Mouse (Mus musculus): ENCODE results near the gene Ccdc136. TPM values are rescaled to one million over a fixed set of nuclear protein-coding genes. Genes with fewer than 3 reads are reported as not detected.
"Not testable (repeated sequence)": the region's sequence is repeated elsewhere in the genome, so short reads cannot be mapped to it uniquely, and the experiment has no call there.

Gene Ccdc136
- polyA plus RNA-seq (2012; ENCODE audit: insufficient read depth, insufficient read length, missing spikeins), result 0.46 TPM in 1 of 2 replicates, not detected in the other

DNA sequence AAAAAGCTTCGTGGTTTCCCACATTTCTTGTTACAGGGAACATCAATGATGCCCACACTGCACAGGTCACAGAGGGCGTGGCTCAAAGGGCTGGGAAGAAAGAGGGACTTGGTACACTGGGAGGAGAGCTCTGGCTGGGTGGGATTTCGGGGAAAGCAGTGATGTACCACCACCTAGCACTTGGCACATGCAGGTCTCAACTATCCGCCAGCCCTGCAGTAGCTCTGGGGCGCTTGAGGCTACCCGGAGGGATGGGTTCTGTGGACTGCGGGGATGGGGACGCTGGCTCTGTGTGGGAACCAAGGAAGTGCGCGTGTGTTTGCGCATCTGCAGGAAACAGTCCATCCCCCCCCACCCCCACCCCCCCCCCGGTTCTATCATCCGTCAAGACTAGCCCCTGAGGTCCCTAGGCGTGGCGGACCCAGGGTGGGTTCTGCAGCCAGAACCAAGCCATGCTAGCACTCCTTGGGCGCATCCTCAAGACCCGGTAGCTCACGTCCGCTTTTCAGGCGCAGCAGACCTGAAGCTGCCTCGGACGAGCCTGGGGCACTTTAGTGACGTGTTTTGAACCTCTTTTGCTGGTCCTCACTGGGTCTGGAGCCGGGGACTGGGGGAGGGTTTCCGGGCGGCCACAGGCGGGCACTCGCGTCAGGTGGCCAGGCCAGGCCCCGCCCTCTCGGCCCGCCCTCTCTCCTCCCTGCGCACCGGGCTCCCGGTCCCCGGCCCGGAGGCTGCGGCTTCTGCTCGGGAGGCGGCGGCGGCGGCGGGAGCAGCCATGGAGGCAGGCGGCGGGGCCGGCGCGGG is at the start of gene Ccdc136:
TSS of gene Ccdc136 (plus strand) at position 400 of the 804 bp plus-strand sequence.
- H3K4me1 ChIP-seq (ENCODE audit: control insufficient read depth, insufficient read depth, insufficient read length, low read length), result no peaks in the 10 kb centered on the region
- H3K4me3 ChIP-seq (ENCODE audit: insufficient read depth, low read depth, low read length), result peak within 1 kb of the TSS; percentile 66
- H3K27ac ChIP-seq (replicated peaks; ENCODE audit: low read depth, low read length), result no peak within 1 kb of the TSS

DNA sequence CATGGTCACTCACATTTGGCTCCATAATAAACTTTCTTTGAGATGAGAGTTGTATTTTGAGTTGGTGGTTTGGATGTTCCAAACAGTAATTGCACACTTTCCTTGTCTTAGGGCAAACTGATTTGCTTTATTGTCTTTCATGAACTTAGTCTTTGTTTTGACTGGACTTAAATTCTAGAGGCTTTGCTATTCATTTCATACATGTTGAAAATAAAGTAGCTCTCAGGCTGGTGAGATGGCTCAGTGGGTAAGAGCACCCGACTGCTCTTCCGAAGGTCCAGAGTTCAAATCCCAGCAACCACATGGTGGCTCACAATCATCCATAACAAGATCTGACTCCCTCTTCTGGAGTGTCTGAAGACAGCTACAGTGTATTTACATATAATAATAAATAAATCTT is 49.6 kb upstream of the Ccdc136 start:
- H3K4me1 ChIP-seq (ENCODE audit: control insufficient read depth, insufficient read depth, insufficient read length, low read length); H3K4me3 ChIP-seq (ENCODE audit: insufficient read depth, low read depth, low read length): not testable (repeated sequence)

GRCm38 (mm10) chr6:29347189-29347588 is 48.9 kb upstream of the Ccdc136 start:
- peak overlapping the region; percentile 59 for H3K4me3 ChIP-seq (ENCODE audit: insufficient read depth, low read depth, low read length)
- peak overlapping the region; percentile 80 for H3K27ac ChIP-seq (replicated peaks; ENCODE audit: low read depth, low read length)
- H3K4me1 ChIP-seq (ENCODE audit: control insufficient read depth, insufficient read depth, insufficient read length, low read length), result peaks cover 3% of the 10 kb centered on the region

More for the DNA sequence above, 49.6 kb upstream of the Ccdc136 start:
- not testable (repeated sequence) for H3K27ac ChIP-seq (replicated peaks; ENCODE audit: low read depth, low read length)

- H3K4me3 ChIP-seq (ENCODE audit: insufficient read depth, low read depth, low read length), result peak within 1 kb of the TSS; percentile 95
- peaks cover 7% of the 10 kb centered on the region for H3K4me1 ChIP-seq (ENCODE audit: control insufficient read depth, insufficient read depth, insufficient read length, low read length)
- H3K27ac ChIP-seq (replicated peaks; ENCODE audit: low read depth, low read length), result peak within 1 kb of the TSS; percentile 87
These were observed 48.3 kb upstream of the Ccdc136 start, which contains the start of gene Calu for GRCm38 (mm10) chr6:29347665-29348370. Gene Calu, plus strand, starts transcription at chr6:29348069.

DNA sequence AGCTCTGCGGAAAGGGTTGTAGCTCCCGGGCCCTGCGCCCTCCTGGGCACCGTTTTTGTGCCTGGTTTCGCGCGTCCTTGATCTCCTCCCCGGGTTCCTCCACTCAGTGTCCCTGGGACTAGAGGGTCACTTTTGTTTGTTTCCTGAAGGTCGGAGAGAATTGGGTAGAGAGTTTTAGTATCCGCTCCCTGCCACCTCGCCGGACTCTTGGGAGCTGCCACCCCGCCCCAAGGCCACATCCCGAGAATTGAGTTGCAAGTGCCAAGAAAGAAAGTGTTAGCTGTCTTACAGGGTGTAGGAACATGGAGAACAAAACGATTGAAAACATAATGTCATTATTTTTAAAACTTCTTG is 47.8 kb upstream of the Ccdc136 start:
- Histone ChIP-seq H3K4me1 (ENCODE audit: control insufficient read depth, insufficient read depth, insufficient read length, low read length) (peaks cover 8% of the 10 kb centered on the region), H3K27ac (replicated peaks; ENCODE audit: low read depth, low read length) (peak overlapping the region; percentile 87), H3K4me3 (ENCODE audit: insufficient read depth, low read depth, low read length) (peak overlapping the region; percentile 95)

- Histone ChIP-seq H3K4me3 (ENCODE audit: insufficient read depth, low read depth, low read length) (no peak overlapping the region), H3K27ac (replicated peaks; ENCODE audit: low read depth, low read length) (no peak overlapping the region), H3K4me1 (ENCODE audit: control insufficient read depth, insufficient read depth, insufficient read length, low read length) (peaks cover 8% of the 10 kb centered on the region)
These were observed 44.5 kb upstream of the Ccdc136 start for GRCm38 (mm10) chr6:29351613-29352012.

DNA sequence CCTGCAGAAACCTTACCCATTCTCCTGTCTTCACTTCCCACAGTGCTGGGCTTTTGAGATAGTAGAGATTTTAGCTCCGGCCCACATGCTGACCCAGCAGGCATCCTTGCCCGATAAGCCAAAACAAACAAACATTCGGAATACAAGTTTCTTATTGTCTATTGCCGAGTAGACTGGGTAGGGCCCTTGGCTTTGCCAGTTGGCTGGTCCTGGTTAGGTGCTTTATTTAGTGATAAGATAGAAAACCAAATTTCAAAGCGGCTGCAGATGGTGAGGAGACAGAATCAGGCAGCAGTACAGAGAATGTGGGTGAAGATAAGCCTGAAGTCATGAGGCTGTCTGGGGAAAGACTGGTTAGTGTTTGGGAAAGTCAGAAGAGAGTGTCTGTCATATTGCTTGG is 43.3 kb upstream of the Ccdc136 start:
- Histone ChIP-seq H3K4me3 (ENCODE audit: insufficient read depth, low read depth, low read length) (no peak overlapping the region), H3K4me1 (ENCODE audit: control insufficient read depth, insufficient read depth, insufficient read length, low read length) (peaks cover 8% of the 10 kb centered on the region), H3K27ac (replicated peaks; ENCODE audit: low read depth, low read length) (no peak overlapping the region)

GRCm38 (mm10) chr6:29359386-29359785 is 36.7 kb upstream of the Ccdc136 start:
- H3K27ac ChIP-seq (replicated peaks; ENCODE audit: low read depth, low read length), result no peak overlapping the region
- no peak overlapping the region for H3K4me3 ChIP-seq (ENCODE audit: insufficient read depth, low read depth, low read length)
- H3K4me1 ChIP-seq (ENCODE audit: control insufficient read depth, insufficient read depth, insufficient read length, low read length), result no peaks in the 10 kb centered on the region; the same call in 1 of the 2 replicates

- Histone ChIP-seq H3K4me1 (ENCODE audit: control insufficient read depth, insufficient read depth, insufficient read length, low read length) (no peaks in the 10 kb centered on the region; the same call in 1 of the 2 replicates), H3K4me3 (ENCODE audit: insufficient read depth, low read depth, low read length) (no peak overlapping the region), H3K27ac (replicated peaks; ENCODE audit: low read depth, low read length) (no peak overlapping the region)
These were observed 35.9 kb upstream of the Ccdc136 start for GRCm38 (mm10) chr6:29360211-29360610.

GRCm38 (mm10) chr6:29362246-29363128 is 33.6 kb upstream of the Ccdc136 start:
- Histone ChIP-seq H3K4me3 (ENCODE audit: insufficient read depth, low read depth, low read length) (no peak overlapping the region), H3K4me1 (ENCODE audit: control insufficient read depth, insufficient read depth, insufficient read length, low read length) (no peaks in the 10 kb centered on the region; the same call in 1 of the 2 replicates), H3K27ac (replicated peaks; ENCODE audit: low read depth, low read length) (no peak overlapping the region)

GRCm38 (mm10) chr6:29363129-29363515 is 33.0 kb upstream of the Ccdc136 start:
- no peak overlapping the region for H3K27ac ChIP-seq (replicated peaks; ENCODE audit: low read depth, low read length)
- no peaks in the 10 kb centered on the region; the same call in 1 of the 2 replicates for H3K4me1 ChIP-seq (ENCODE audit: control insufficient read depth, insufficient read depth, insufficient read length, low read length)
- no peak overlapping the region for H3K4me3 ChIP-seq (ENCODE audit: insufficient read depth, low read depth, low read length)

DNA sequence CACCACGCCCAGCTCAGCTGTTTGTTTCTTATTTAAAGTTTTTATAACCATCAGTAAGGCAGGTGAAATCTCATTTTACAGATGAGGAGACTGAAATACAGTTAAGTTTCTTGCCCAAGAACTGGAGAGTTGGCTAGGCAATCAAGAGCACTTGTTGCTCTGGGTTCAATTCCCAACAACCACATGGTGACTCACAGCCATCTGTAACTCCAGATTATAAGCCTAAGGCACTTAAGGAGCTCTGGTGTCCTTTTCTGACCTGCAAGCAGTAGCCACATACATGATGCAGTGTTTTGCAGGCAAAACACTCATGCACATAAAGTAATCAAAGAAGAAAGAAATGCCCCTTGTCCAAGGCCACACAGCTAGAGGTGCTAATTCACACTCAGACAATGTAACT is 30.8 kb upstream of the Ccdc136 start:
- Histone ChIP-seq H3K27ac (replicated peaks; ENCODE audit: low read depth, low read length) (no peak overlapping the region), H3K4me3 (ENCODE audit: insufficient read depth, low read depth, low read length) (no peak overlapping the region), H3K4me1 (ENCODE audit: control insufficient read depth, insufficient read depth, insufficient read length, low read length) (no peaks in the 10 kb centered on the region)

DNA sequence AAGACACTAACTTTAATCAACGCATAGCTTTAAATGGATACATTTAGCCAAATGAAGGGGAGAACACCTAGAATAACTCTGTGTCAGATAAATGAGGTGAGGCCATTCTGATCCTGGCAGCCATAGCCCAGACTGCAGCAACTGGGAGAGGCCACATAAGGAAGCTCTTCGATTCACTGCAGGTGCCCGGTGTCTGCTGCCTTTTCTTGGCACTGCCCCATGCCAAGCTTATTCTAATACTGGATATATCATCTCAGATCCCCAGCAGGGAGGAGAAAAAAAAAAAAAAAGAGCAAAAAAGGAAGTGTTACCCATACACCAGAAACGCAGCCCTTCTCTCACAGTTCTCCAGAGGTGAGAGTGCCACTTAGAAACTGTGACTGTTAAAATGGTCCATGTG is 18.7 kb upstream of the Ccdc136 start:
- H3K4me3 ChIP-seq (ENCODE audit: insufficient read depth, low read depth, low read length), result no peak overlapping the region
- H3K27ac ChIP-seq (replicated peaks; ENCODE audit: low read depth, low read length), result no peak overlapping the region
- H3K4me1 ChIP-seq (ENCODE audit: control insufficient read depth, insufficient read depth, insufficient read length, low read length), result no peaks in the 10 kb centered on the region

GRCm38 (mm10) chr6:29378678-29379077 is 17.4 kb upstream of the Ccdc136 start:
- no peak overlapping the region for H3K4me3 ChIP-seq (ENCODE audit: insufficient read depth, low read depth, low read length)
- H3K27ac ChIP-seq (replicated peaks; ENCODE audit: low read depth, low read length), result no peak overlapping the region
- no peaks in the 10 kb centered on the region for H3K4me1 ChIP-seq (ENCODE audit: control insufficient read depth, insufficient read depth, insufficient read length, low read length)

DNA sequence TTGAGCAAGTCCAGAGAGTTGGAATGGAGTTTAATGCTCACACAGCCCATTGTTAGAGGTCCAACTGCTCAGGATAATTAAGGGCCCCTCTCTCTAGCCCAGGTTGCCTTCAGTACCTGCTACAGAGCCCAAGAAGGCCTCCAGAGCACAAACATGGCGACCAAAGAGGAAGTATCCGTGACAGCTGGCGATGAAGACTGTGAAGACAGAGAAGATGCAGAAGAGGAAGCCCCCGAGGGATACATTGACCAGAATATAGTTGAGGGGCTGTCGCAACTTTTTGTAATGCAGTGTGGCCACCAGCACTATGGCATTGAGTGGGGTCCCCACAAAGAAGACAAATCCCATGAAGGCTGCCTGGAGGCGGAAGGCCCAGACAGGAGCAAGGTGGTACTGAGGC is 16.2 kb upstream of the Ccdc136 start:
- H3K4me1 ChIP-seq (ENCODE audit: control insufficient read depth, insufficient read depth, insufficient read length, low read length), result no peaks in the 10 kb centered on the region
- no peak overlapping the region for H3K27ac ChIP-seq (replicated peaks; ENCODE audit: low read depth, low read length)
- H3K4me3 ChIP-seq (ENCODE audit: insufficient read depth, low read depth, low read length), result no peak overlapping the region
